8 mouse cellular contexts compared by ENCODE assay signal in the genomic region with DNA sequence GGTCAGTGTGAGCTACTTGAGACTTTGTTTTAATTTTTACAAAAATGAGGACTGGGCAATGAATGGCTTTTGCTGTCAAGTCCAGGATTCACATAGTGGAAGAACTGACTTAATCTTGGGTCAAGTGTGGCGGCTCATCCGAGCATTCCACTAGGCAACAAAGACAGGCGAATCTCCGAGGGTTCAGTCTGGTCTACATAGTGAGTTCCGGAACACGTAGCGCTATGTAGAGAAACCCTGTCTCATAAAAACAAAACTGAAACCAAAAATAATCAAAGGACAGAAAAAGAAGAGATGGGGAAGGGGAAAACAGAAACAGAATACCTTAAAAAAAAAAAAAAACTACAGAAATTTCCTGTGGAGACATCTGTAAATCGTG. TPM values are rescaled to one million over a fixed set of nuclear protein-coding genes. Genes with fewer than 3 reads are reported as not detected.
DNase-seq lines count a peak whose midpoint lies in the region; ATAC-seq lines count a peak whose summit lies in the region.

No protein-coding gene starts in this region.

- no peaks in the 10 kb centered on the region for H3K9me3 ChIP-seq in megakaryocyte, embryonic 14.5 days
- no peaks in the 10 kb centered on the region for H3K9me3 ChIP-seq in embryonic facial prominence, embryonic 10.5 days
- H3K9me3 ChIP-seq in intestine, embryonic 15.5 days: no peaks in the 10 kb centered on the region

- peak overlapping the region; percentile 69 for H3K4me2 ChIP-seq in intestine, embryonic 15.5 days (replicated peaks)

- no peak overlapping the region for H3K27ac ChIP-seq in embryonic facial prominence, embryonic 10.5 days (replicated peaks)
- no peak overlapping the region for H3K27ac ChIP-seq in intestine, embryonic 15.5 days

- peaks cover 2% of the 10 kb centered on the region for H3K36me3 ChIP-seq in megakaryocyte, embryonic 14.5 days (replicated peaks; ENCODE audit: low read length)
- H3K36me3 ChIP-seq in embryonic facial prominence, embryonic 10.5 days (replicated peaks): no peaks in the 10 kb centered on the region
- H3K36me3 ChIP-seq in intestine, embryonic 15.5 days: no peaks in the 10 kb centered on the region

- ATAC-seq in megakaryocyte, adult 5-6 weeks (ENCODE audit: poor library complexity, severe bottlenecking): no peak
- no peak for ATAC-seq in intestine, embryonic 15.5 days

- H3K27me3 ChIP-seq in megakaryocyte, embryonic 14.5 days (replicated peaks): peaks cover 8% of the 10 kb centered on the region
- peaks cover 29% of the 10 kb centered on the region for H3K27me3 ChIP-seq in embryonic facial prominence, embryonic 10.5 days (replicated peaks; ENCODE audit: low read depth, poor library complexity, severe bottlenecking)
- H3K27me3 ChIP-seq in intestine, embryonic 15.5 days (replicated peaks): no peaks in the 10 kb centered on the region; the same call in 1 of the 2 replicates

- H3K9ac ChIP-seq in intestine, embryonic 15.5 days: no peak overlapping the region

- DNase-seq in embryonic facial prominence, embryonic 10.5 days (ENCODE audit: low spot score): no peak
- peak; percentile 29 for DNase-seq in retina, postnatal 1 day
- no peak for DNase-seq in urinary bladder, adult 2 months (ENCODE audit: low spot score)
- DNase-seq in adrenal gland, postnatal 25 days: no peak
- no peak for DNase-seq in layer of hippocampus, postnatal 14 days (ENCODE audit: low spot score in 2 of 2)

- peaks cover 53% of the 10 kb centered on the region for H3K4me1 ChIP-seq in megakaryocyte, embryonic 14.5 days
- H3K4me1 ChIP-seq in embryonic facial prominence, embryonic 10.5 days: peaks cover 4% of the 10 kb centered on the region; the same call in 1 of the 2 replicates
- H3K4me1 ChIP-seq in intestine, embryonic 15.5 days (replicated peaks): no peaks in the 10 kb centered on the region

- WGBS in embryonic facial prominence, embryonic 10.5 days: 56% methylated on average over 8 of the region's 8 CpGs
- 52% methylated on average over 8 of the region's 8 CpGs for WGBS in intestine, embryonic 15.5 days

- H3K4me3 ChIP-seq in megakaryocyte, embryonic 14.5 days (replicated peaks): peak overlapping the region; percentile 98
- H3K4me3 ChIP-seq in embryonic facial prominence, embryonic 10.5 days: peak overlapping the region; percentile 79
- H3K4me3 ChIP-seq in intestine, embryonic 15.5 days (replicated peaks): 0 out of 2 replicates have a peak overlapping the region, but pooled peaks have one; percentile 12

RNA-seq across cellular contexts. Expression of gene Tmem192, which starts 0.6 kb away (rescaled TPM):
- polyA plus RNA-seq in megakaryocyte, embryonic 14.5 days (2012; ENCODE audit: insufficient read depth, low replicate concordance): 7.5 and 32.5 TPM in 2 replicates
- total RNA-seq in megakaryocyte, adult 5-6 weeks (2015): 39.3 and 41.4 TPM in 2 replicates
- 18.1 and 22.8 TPM in 2 replicates for total RNA-seq in megakaryocyte, adult 5-6 weeks (2017)
- 17.6 and 18.2 TPM in 2 replicates for polyA plus RNA-seq in embryonic facial prominence, embryonic 10.5 days (2016; fragmentation: Nextera tagmentation; extraction: Ambion mirVana)
- polyA plus RNA-seq in intestine, embryonic 15.5 days (2015; fragmentation: Nextera tagmentation; extraction: Ambion mirVana): 46.0 and 50.8 TPM in 2 replicates
- 19.4 and 23.3 TPM in 2 replicates for polyA plus RNA-seq in urinary bladder, adult 2 months (2012; rRNA removed)
- 78.8 and 82.5 TPM in 2 replicates for total RNA-seq in adrenal gland, postnatal 25 days (2021)
- 10 to 100 TPM; 15.7 to 16.0 TPM for total RNA-seq in layer of hippocampus, postnatal 14 days (2021)

RNA-seq across cellular contexts. Expression of gene Trim75, which starts 41.2 kb away (rescaled TPM):
- not detected in 2 replicates for polyA plus RNA-seq in megakaryocyte, embryonic 14.5 days (2012; ENCODE audit: insufficient read depth, low replicate concordance)
- total RNA-seq in megakaryocyte, adult 5-6 weeks (2015): not detected in 2 replicates
- not detected in 2 replicates for total RNA-seq in megakaryocyte, adult 5-6 weeks (2017)
- not detected in 2 replicates for polyA plus RNA-seq in embryonic facial prominence, embryonic 10.5 days (2016; fragmentation: Nextera tagmentation; extraction: Ambion mirVana)
- not detected in 2 replicates for polyA plus RNA-seq in intestine, embryonic 15.5 days (2015; fragmentation: Nextera tagmentation; extraction: Ambion mirVana)
- not detected in 2 replicates for polyA plus RNA-seq in urinary bladder, adult 2 months (2012; rRNA removed)
- total RNA-seq in adrenal gland, postnatal 25 days (2021): not detected in 2 replicates
- total RNA-seq in layer of hippocampus, postnatal 14 days (2021): not detected

Comparison
In these comparisons a context has a peak if more than half of its experiments do, and no peak if none do; other contexts are left out.
1. H3K4me3 ChIP-seq: peak in every context shown above with its lines; median percentile 98 in megakaryocyte, embryonic 14.5 days; 79 in embryonic facial prominence, embryonic 10.5 days; 12 in intestine, embryonic 15.5 days.